Mouse (Mus musculus) liver, adult 2 months (tissue): ENCODE results near the gene Frmd6.

Experiments
- CTCF ChIP-seq: fragments of 200-500 bp; IDR thresholded peaks from 2 replicates; pipeline ENCODE4 v1.5.1; 2011; ENCODE audit warnings: low read depth, low read length, control low read depth
- POLR2A ChIP-seq: fragments of 200-500 bp; IDR thresholded peaks from 2 replicates; pipeline ENCODE4 v1.6.1; 2011; ENCODE audit warnings: low read length, control low read depth; ENCODE audit not compliant: insufficient read depth; ENCODE audit errors: extremely low read depth

GRCm38 (mm10) chr12:70798496-70798895 is 26.8 kb upstream of the Frmd6 start:
- no peak for TF ChIP-seq CTCF
- TF ChIP-seq POLR2A = no peak
